Mouse (Mus musculus): ENCODE measurements around the gene Ciao1.

DNA sequence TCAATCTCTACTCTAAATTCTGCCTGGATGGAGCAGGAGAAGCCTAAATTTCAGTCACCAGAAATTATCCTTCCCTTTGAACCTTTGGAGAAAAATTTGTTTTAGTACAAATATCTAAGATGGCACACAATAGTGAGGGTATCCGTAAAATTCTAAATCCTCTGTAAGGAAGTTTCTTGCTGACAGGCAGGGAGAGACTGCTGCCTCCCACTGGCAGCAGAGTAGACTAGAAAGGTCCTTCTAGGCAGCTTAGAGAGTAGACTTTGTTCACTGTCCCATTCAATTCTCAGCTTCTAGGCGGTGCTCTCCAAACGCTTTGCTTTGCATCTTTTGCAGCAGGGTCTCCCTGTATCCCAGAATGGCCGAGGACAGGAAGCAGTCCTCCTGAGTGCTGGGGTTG, 20.2 kb upstream of the Ciao1 start:
- 0 out of 2 replicates have a peak, but pooled peaks have one; percentile 20 for TF ChIP-seq CTCF (IDR thresholded peaks at IDR 0.05; ENCODE audit: low read depth)
- no peak for TF ChIP-seq EP300 (IDR thresholded peaks at IDR 0.05; ENCODE audit: low read depth)
